Mouse (Mus musculus) embryonic facial prominence, embryonic 10.5 days (tissue): ENCODE measurements around the gene Cdk20. TPM values are rescaled to one million over a fixed set of nuclear protein-coding genes. Genes with fewer than 3 reads are reported as not detected.

Source experiments
- DNase-seq: peaks from one replicate; pipeline ENCODE4 v3.0.0-alpha.2; 2017; ENCODE audit warnings: low spot score
- H3K27ac ChIP-seq: fragments of 300-500 bp; sonication (generic); replicated peaks from 2 replicates; pipeline ENCODE4 v1.5.1; 2016; ENCODE audit warnings: mild to moderate bottlenecking
- H3K27me3 ChIP-seq: fragments of 300-500 bp; sonication (generic); replicated peaks from 2 replicates; pipeline ENCODE4 v1.6.1; 2016; ENCODE audit warnings: low read depth, mild to moderate bottlenecking; ENCODE audit not compliant: poor library complexity, severe bottlenecking
- H3K36me3 ChIP-seq: fragments of 300-500 bp; sonication (generic); replicated peaks from 2 replicates; pipeline ENCODE4 v1.6.1; 2016; ENCODE audit warnings: mild to moderate bottlenecking, moderate library complexity
- H3K4me1 ChIP-seq: fragments of 300-500 bp; sonication (generic); 2 replicates; pipeline ENCODE4 v1.6.1; 2016
- H3K4me3 ChIP-seq: fragments of 300-500 bp; sonication (generic); 2 replicates; pipeline ENCODE4 v1.5.1; 2016; ENCODE audit warnings: mild to moderate bottlenecking, moderate library complexity
- H3K9me3 ChIP-seq: fragments of 300-500 bp; sonication (generic); 2 replicates; pipeline ENCODE4 v1.6.1; 2016; ENCODE audit warnings: mild to moderate bottlenecking
- WGBS: fragments of 180-500 bp; shearing (Covaris S2); methylation state at CpG from one replicate; pipeline ENCODE4 v1.1.7; 2016; 5-methylcytosine and 5-hydroxymethylcytosine counted together
- polyA plus RNA-seq: library from polyadenylated mRNA; unstranded; fragments of >200 nt; fragmentation: Nextera tagmentation; extraction: Ambion mirVana; gene quantifications from 2 replicates; pipeline ENCODE4 v1.2.1, GENCODE M21; 2016

The Cdk20 gene
- polyA plus RNA-seq, 1 experiment from 2014 or later = 10.2 TPM

GRCm38 (mm10) chr13:64462581-64462980, 30.5 kb downstream of the Cdk20 start:
- Histone ChIP-seq H3K27ac (no peak overlapping the region), H3K27me3 (no peaks in the 10 kb centered on the region), H3K4me3 (no peak overlapping the region), H3K4me1 (no peaks in the 10 kb centered on the region), H3K36me3 (no peaks in the 10 kb centered on the region), H3K9me3 (no peaks in the 10 kb centered on the region; the same call in 1 of the 2 replicates)
- WGBS = 94% methylated on average over 2 of the region's 2 CpGs
- DNase-seq = no peak

- Histone ChIP-seq H3K4me3 (no peak overlapping the region), H3K27me3 (no peaks in the 10 kb centered on the region), H3K4me1 (no peaks in the 10 kb centered on the region), H3K27ac (no peak overlapping the region), H3K9me3 (no peaks in the 10 kb centered on the region; the same call in 1 of the 2 replicates), H3K36me3 (no peaks in the 10 kb centered on the region)
- WGBS = 74% methylated on average over 9 of the region's 9 CpGs
- DNase-seq = no peak
Observed at GRCm38 (mm10) chr13:64465166-64465565, 33.1 kb downstream of the Cdk20 start.

- DNase-seq = no peak
- Histone ChIP-seq H3K9me3 (no peaks in the 10 kb centered on the region), H3K27ac (no peak overlapping the region), H3K4me1 (no peaks in the 10 kb centered on the region), H3K27me3 (no peaks in the 10 kb centered on the region), H3K36me3 (no peaks in the 10 kb centered on the region), H3K4me3 (no peak overlapping the region)
- 88% methylated on average over 6 of the region's 6 CpGs for WGBS
Observed at GRCm38 (mm10) chr13:64467886-64468285, 35.8 kb downstream of the Cdk20 start.

- WGBS = 83% methylated on average over 4 of the region's 4 CpGs
- H3K4me1 ChIP-seq = no peaks in the 10 kb centered on the region
- no peaks in the 10 kb centered on the region for H3K9me3 ChIP-seq
- H3K36me3 ChIP-seq = no peaks in the 10 kb centered on the region
- H3K4me3 ChIP-seq = no peak overlapping the region
- H3K27ac ChIP-seq = no peak overlapping the region
- H3K27me3 ChIP-seq = no peaks in the 10 kb centered on the region
- no peak for DNase-seq
Observed at GRCm38 (mm10) chr13:64477968-64478367, 45.9 kb downstream of the Cdk20 start.

GRCm38 (mm10) chr13:64479960-64480359, 47.8 kb downstream of the Cdk20 start:
- no peaks in the 10 kb centered on the region for H3K36me3 ChIP-seq
- no peak overlapping the region for H3K27ac ChIP-seq
- no peak overlapping the region for H3K4me3 ChIP-seq
- H3K27me3 ChIP-seq = no peaks in the 10 kb centered on the region
- H3K4me1 ChIP-seq = no peaks in the 10 kb centered on the region
- DNase-seq = no peak
- H3K9me3 ChIP-seq = no peaks in the 10 kb centered on the region
- 88% methylated on average over 3 of the region's 3 CpGs for WGBS

GRCm38 (mm10) chr13:64489886-64490285, 57.8 kb downstream of the Cdk20 start:
- DNase-seq = no peak
- no peaks in the 10 kb centered on the region for H3K4me1 ChIP-seq
- 75% methylated on average over 6 of the region's 6 CpGs for WGBS
- H3K9me3 ChIP-seq = no peaks in the 10 kb centered on the region
- no peak overlapping the region for H3K27ac ChIP-seq
- no peaks in the 10 kb centered on the region for H3K27me3 ChIP-seq
- no peak overlapping the region for H3K4me3 ChIP-seq
- no peaks in the 10 kb centered on the region for H3K36me3 ChIP-seq

Other genes with a start within 250 kb of the Cdk20 start
- 28.4 and 32.2 TPM in 2 replicates for gene Cdc14b, start 157.0 kb upstream of the Cdk20 start, polyA plus RNA-seq
- gene Aaed1, start 119.6 kb upstream of the Cdk20 start, polyA plus RNA-seq = 31.3 and 33.5 TPM in 2 replicates
- 121 and 132 TPM in 2 replicates for gene Ctsl, start 61.4 kb upstream of the Cdk20 start, polyA plus RNA-seq
- not detected in 2 replicates for gene Fam240b, start 65.5 kb downstream of the Cdk20 start, polyA plus RNA-seq